Mouse (Mus musculus) adrenal gland, postnatal 14 days (tissue): ENCODE results near the gene Dnah7c. TPM values are rescaled to one million over a fixed set of nuclear protein-coding genes. Genes with fewer than 3 reads are reported as not detected.
"Not testable (repeated sequence)": the region's sequence is repeated elsewhere in the genome, so short reads cannot be mapped to it uniquely, and the experiment has no call there.

Source experiments
- DNase-seq: peaks from one replicate; pipeline ENCODE4 v3.0.0; 2021; ENCODE audit warnings: mixed read lengths
- total RNA-seq: library from RNA; stranded (reverse); gene quantifications from 2 replicates; pipeline ENCODE4 v1.2.3, GENCODE M21; 2021

Gene Dnah7c
- total RNA-seq, 1 experiment from 2014 or later: 0.74 TPM

- DNase-seq: not testable (repeated sequence)
These were observed 304.3 kb downstream of the Dnah7c start for GRCm38 (mm10) chr1:46729731-46730130.

GRCm38 (mm10) chr1:46733405-46734106 lies 308.2 kb downstream of the Dnah7c start:
- not testable (repeated sequence) for DNase-seq

- DNase-seq: not testable (repeated sequence)
These were observed 309.1 kb downstream of the Dnah7c start for GRCm38 (mm10) chr1:46734455-46734854.

GRCm38 (mm10) chr1:46764600-46764999 lies 339.2 kb downstream of the Dnah7c start:
- DNase-seq: not testable (repeated sequence)

DNA sequence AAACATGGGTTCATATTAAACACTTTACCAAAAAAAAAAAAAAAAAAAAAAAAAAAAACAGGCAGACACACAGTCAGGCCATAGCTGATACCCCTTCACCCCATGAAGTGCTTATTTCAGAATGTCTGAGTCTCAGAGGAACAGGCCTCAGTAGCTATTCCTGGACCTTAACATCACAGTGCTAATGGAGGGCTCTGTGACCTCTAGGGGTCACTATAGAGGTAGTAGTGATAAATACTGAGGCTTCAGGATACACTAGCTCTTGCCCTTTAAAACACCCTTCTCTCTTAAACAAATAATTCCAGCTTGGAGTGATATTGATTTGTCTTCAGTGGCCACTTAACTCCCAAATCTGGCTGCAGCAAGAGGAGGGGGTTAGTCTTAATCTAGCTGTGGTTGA lies 343.9 kb downstream of the Dnah7c start:
- not testable (repeated sequence) for DNase-seq

GRCm38 (mm10) chr1:46770077-46770695 lies 344.8 kb downstream of the Dnah7c start:
- not testable (repeated sequence) for DNase-seq

GRCm38 (mm10) chr1:46782227-46782626 lies 356.8 kb downstream of the Dnah7c start:
- DNase-seq: peak; percentile 18

DNA sequence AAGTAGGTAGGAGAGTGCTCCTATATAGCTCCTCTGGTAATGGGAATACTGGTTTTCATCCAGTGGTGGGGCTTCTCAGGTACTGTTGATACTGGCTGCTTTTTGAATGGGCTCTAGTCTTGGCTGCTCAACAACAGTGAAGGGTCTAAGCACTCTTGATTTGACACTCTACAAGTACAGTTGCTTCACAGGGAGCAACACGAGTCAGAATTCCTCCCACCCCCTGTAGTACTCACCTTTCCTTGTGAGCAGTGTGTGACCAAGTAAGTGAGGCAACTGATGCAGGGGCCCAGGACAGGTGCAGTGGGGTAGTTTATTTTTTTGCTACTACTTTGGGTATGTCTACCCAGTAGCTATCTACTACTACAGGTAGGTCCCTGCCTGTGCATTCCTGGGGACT lies 379.7 kb downstream of the Dnah7c start:
- DNase-seq: no peak

- not testable (repeated sequence) for DNase-seq
These were observed 383.2 kb downstream of the Dnah7c start for GRCm38 (mm10) chr1:46808630-46809029.

GRCm38 (mm10) chr1:46817934-46818333 lies 392.5 kb downstream of the Dnah7c start:
- DNase-seq: no peak

DNA sequence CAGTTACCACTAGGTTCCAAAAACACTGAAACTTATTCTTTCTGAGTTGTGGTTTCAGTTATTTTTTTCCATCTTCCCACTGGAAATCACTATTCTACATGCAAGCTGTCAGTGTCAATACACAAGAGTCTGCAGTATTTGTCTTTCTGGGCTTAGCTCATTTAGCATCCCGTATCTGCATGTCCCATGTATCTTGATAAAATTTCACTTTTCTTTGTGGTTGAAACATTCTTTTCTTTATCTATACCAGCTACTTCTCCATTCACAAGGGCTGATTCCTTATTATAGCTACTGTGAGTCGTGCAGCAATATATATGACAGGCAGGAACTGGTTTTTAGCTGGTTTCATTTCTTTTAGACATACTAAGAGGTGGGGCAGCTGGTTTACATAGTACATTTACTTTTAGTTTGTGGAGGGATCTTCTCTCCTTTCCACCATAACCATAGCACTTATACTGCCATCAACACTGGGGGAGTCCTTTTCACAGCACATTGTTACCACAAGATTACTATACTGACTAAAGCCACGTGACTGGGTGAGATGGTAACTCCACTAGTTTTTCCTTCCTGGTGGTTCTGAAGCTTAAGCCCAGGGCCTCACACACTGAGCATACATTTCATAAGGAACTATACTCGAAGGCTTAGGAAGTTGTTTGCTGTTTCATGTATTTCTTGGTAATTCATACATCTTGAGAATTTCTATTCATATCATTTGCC lies 397.0 kb downstream of the Dnah7c start:
- DNase-seq: no peak

- DNase-seq: no peak
These were observed 404.9 kb downstream of the Dnah7c start for GRCm38 (mm10) chr1:46830066-46830843.

GRCm38 (mm10) chr1:46831927-46832326 lies 406.5 kb downstream of the Dnah7c start:
- no peak for DNase-seq

GRCm38 (mm10) chr1:46843406-46843805 lies 418.0 kb downstream of the Dnah7c start:
- no peak for DNase-seq

- no peak for DNase-seq
These were observed 418.9 kb downstream of the Dnah7c start for GRCm38 (mm10) chr1:46844281-46844680.

- DNase-seq: no peak
These were observed 419.8 kb downstream of the Dnah7c start for GRCm38 (mm10) chr1:46845221-46845620.

- peak; percentile 73 for DNase-seq
These were observed 424.4 kb downstream of the Dnah7c start for GRCm38 (mm10) chr1:46849758-46850157.

DNA sequence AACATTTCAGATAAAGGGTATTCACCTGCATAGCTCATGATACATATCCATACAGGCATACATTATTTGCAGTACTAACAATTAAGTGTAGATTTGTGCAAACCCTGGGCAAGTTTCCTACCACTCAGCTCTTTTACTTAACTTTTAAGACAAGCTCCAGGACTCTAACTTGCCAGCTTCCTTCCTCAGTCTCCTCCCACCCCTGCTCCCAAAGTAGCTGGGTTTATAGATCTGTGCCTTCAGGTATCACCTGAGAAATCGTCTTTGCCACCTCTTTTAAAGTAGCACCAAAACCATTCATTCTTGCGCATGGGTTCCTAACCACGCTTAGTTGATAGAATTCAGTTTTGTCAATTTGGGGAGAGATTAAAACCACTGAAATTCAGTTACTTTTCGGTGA lies 426.2 kb downstream of the Dnah7c start:
- no peak for DNase-seq

DNA sequence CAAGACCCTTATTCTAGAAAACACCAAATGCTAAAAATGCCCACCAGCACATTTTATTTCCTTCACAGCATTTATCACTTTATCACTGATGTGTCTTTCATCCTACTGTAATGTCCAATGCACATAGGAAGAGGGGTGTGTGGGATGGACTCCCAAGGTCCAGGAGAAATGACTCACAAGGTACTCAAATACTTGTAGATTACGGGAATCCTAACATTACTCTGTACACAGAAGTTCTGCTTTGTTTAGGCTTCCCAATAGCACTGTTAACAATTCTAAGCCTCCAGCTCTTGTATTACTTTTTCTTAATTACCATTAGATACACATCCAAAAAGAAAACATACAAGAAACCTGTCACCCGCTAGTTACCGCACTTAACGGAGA lies 426.8 kb downstream of the Dnah7c start:
- DNase-seq: no peak

- DNase-seq: peak; percentile 82
These were observed 427.3 kb downstream of the Dnah7c start for GRCm38 (mm10) chr1:46852600-46853272.

DNA sequence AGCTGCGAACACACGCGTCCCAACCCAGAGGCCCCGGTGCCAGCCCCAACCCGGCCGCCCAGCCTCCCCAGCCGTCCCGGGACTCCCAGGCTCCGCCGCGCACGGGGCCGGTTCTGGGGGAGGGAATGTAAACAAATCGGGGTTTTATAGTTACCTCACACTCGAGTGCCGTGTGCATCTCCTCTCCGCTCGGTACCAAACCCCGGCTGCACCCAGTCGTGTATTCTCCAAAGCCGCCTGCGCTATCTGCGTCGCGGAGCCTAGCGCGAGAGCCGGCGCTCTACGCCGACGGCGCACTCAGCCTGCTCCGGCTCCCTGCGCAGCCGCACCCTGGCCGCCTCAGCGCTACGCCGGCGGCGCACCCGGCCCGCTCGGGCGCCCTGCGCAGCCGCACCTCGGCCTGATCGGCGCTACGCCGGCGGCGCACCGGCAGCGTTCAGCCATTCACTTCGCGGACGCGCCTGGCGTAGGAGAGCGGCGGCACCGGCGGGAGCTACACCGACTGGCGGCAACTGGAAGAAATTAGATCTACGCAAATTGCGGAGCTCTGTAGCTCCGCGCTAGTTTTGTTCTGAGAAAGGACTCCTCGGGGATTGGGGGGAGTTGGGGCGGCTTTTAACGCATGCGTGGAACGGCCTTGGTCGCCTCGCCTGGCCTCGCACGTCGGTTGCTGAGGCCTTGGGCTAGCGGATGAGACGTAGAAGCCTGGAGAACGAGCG lies 428.1 kb downstream of the Dnah7c start:
- DNase-seq: peak; percentile 97
